Mouse (Mus musculus): ENCODE results near the gene Ctcfl. TPM values are rescaled to one million over a fixed set of nuclear protein-coding genes. Genes with fewer than 3 reads are reported as not detected.

Gene Ctcfl
- polyA plus RNA-seq, 1 experiment from 2014 or later, result not detected

DNA sequence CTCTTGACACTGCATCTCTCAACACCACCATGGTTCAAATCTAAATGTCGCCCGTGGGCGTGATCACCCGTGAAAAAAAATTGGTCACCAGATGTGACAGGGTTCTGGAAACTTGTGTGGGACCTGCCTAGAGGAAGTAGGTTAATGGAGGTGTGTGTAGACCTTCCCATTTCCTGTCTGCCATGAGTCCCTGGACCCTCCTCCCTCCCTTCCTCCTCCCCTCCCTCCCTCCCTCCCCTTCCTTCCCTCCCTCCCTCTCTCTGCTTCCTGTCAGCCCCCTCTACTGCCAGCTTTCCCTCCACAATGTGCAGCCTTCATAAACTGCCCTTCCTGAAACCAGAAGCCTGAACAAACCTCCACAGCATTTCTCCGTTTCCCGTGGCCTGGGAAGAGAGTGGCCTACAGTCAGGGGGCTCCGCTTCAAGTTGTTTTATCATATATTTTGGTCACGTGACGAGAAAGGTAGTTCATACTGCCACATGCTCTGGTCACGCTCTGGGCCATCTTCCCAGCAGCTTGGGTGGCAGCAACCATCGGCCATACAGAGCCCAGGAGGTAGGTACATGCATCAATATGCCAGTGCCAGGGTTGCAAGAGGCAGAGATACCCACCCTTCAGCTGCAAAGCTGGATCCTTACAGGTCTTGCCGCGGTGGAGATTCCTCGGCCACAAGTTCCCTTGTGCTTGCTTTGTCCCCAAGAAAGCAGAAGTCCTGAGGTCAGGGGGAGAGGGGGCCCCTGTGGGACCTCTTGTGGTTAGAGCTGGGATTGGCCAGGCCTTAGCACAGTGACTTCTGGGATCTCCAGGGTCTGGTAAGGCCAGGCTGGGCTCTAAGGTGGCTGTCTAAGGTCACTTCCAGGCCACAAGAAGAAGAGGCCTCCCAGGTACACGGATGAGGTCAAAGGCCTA, 57.6 kb downstream of the Ctcfl start:
- no peaks in the 10 kb centered on the region for H3K9me3 ChIP-seq (ENCODE audit: control insufficient read depth, low read length)
- no peak for ATAC-seq (ENCODE audit: insufficient read depth, low FRiP score, low TSS enrichment)
- H3K27ac ChIP-seq (ENCODE audit: low read depth, low read length), result no peak overlapping the region
- H3K4me2 ChIP-seq (ENCODE audit: low read depth), result no peak overlapping the region
- H3K27me3 ChIP-seq (ENCODE audit: control insufficient read depth, insufficient read depth, low read length), result no peaks in the 10 kb centered on the region
- no peaks in the 10 kb centered on the region for H3K4me1 ChIP-seq (ENCODE audit: control insufficient read depth, insufficient read depth, low read length)
- H3K9ac ChIP-seq (ENCODE audit: low read length), result no peak overlapping the region
- peak; percentile 12 for DNase-seq (ENCODE audit: low spot score)
- 79% methylated on average over 15 of the region's 15 CpGs for WGBS
- H3K36me3 ChIP-seq (ENCODE audit: control insufficient read depth, insufficient read depth, low read length), result no peaks in the 10 kb centered on the region
- H3K4me3 ChIP-seq (ENCODE audit: low read depth, low read length), result no peak overlapping the region

DNA sequence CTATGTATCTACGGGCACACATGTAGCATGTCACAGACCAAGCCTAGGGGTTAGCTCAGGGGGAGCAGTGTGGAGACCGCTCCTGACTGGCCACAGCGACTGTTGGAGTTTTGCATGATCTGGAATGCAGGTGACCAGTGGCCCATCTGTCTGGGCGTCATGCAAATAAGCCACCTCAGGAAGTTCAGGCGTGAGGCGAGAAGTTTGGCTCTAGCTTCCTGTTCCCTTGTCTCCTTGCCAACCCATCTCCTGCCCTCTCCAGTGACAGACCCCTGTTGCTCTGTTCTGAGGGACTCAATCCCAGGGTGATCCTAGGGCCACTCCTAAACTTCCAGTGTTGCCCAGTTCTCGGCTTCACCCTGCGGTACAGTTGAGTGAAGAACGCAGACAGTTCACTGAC, 58.9 kb downstream of the Ctcfl start:
- no peak overlapping the region for H3K4me3 ChIP-seq (ENCODE audit: low read depth, low read length)
- no peak overlapping the region for H3K27ac ChIP-seq (ENCODE audit: low read depth, low read length)
- ATAC-seq (ENCODE audit: insufficient read depth, low FRiP score, low TSS enrichment), result no peak; the same call in 1 of the 2 replicates
- H3K4me1 ChIP-seq (ENCODE audit: control insufficient read depth, insufficient read depth, low read length), result no peaks in the 10 kb centered on the region
- H3K9me3 ChIP-seq (ENCODE audit: control insufficient read depth, low read length), result no peaks in the 10 kb centered on the region
- WGBS, result 85% methylated on average over 9 of the region's 9 CpGs
- no peaks in the 10 kb centered on the region for H3K36me3 ChIP-seq (ENCODE audit: control insufficient read depth, insufficient read depth, low read length)
- no peak overlapping the region for H3K9ac ChIP-seq (ENCODE audit: low read length)
- peak; percentile 6 for DNase-seq (ENCODE audit: low spot score)
- no peak overlapping the region for H3K4me2 ChIP-seq (ENCODE audit: low read depth)
- H3K27me3 ChIP-seq (ENCODE audit: control insufficient read depth, insufficient read depth, low read length), result no peaks in the 10 kb centered on the region

GRCm38 (mm10) chr2:173058263-173058662, 61.1 kb downstream of the Ctcfl start:
- no peak overlapping the region for H3K4me3 ChIP-seq (ENCODE audit: low read depth, low read length)
- DNase-seq (ENCODE audit: low spot score) (peak; percentile 10), ATAC-seq (ENCODE audit: insufficient read depth, low FRiP score, low TSS enrichment) (no peak)
- H3K36me3 ChIP-seq (ENCODE audit: control insufficient read depth, insufficient read depth, low read length), result no peaks in the 10 kb centered on the region
- H3K9me3 ChIP-seq (ENCODE audit: control insufficient read depth, low read length), result no peaks in the 10 kb centered on the region
- H3K4me2 ChIP-seq (ENCODE audit: low read depth), result no peak overlapping the region
- no peak overlapping the region for H3K27ac ChIP-seq (ENCODE audit: low read depth, low read length)
- H3K4me1 ChIP-seq (ENCODE audit: control insufficient read depth, insufficient read depth, low read length), result no peaks in the 10 kb centered on the region
- WGBS, result 53% methylated on average over 11 of the region's 11 CpGs
- no peaks in the 10 kb centered on the region for H3K27me3 ChIP-seq (ENCODE audit: control insufficient read depth, insufficient read depth, low read length)
- H3K9ac ChIP-seq (ENCODE audit: low read length), result no peak overlapping the region

DNA sequence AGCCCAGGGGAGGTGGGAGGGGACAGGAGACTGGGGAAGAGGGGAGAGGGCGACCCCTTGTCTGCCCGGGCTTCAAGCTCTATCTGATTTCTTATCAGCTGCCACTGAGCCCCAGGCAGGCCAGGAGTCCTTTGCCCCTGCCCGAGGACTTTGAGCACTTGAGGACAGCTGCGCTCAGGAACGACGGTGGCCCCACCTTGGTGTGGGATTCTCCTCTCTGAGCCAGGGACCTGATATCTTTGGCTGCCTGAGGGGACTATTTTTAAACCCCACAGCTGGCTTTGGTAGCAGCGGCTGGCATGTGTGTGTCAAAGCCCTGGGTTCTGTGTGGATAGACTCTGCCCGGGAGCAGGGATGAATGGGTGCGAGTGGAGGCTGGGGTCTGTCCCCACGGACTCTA, 61.7 kb downstream of the Ctcfl start:
- Histone ChIP-seq H3K9me3 (ENCODE audit: control insufficient read depth, low read length) (no peaks in the 10 kb centered on the region), H3K4me2 (ENCODE audit: low read depth) (no peak overlapping the region), H3K27ac (ENCODE audit: low read depth, low read length) (no peak overlapping the region), H3K9ac (ENCODE audit: low read length) (no peak overlapping the region), H3K4me1 (ENCODE audit: control insufficient read depth, insufficient read depth, low read length) (no peaks in the 10 kb centered on the region), H3K4me3 (ENCODE audit: low read depth, low read length) (no peak overlapping the region), H3K27me3 (ENCODE audit: control insufficient read depth, insufficient read depth, low read length) (no peaks in the 10 kb centered on the region), H3K36me3 (ENCODE audit: control insufficient read depth, insufficient read depth, low read length) (no peaks in the 10 kb centered on the region)
- 69% methylated on average over 10 of the region's 10 CpGs for WGBS
- no peak for ATAC-seq (ENCODE audit: insufficient read depth, low FRiP score, low TSS enrichment)
- DNase-seq (ENCODE audit: low spot score), result no peak

DNA sequence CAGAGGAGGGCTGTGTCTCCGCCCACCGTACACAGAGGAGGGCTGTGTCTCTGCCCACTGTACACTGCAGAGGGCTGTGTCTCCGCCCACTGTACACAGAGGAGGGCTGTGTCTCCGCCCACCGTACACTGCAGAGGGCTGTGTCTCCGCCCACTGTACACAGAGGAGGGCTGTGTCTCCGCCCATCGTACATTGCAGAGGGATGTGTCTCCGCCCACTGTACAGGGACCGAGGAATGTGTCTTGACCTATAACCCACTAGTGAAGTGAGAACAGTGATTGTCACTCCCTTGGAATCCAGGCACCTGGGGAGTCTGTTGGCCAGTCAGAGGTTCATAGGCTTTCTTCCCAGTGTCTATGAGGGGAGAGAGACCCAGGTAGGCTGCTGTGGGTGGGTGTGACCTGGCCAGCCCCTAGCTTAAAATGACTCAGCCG, 62.4 kb downstream of the Ctcfl start:
- Histone ChIP-seq H3K4me1 (ENCODE audit: control insufficient read depth, insufficient read depth, low read length) (no peaks in the 10 kb centered on the region), H3K27me3 (ENCODE audit: control insufficient read depth, insufficient read depth, low read length) (no peaks in the 10 kb centered on the region), H3K4me2 (ENCODE audit: low read depth) (no peak overlapping the region), H3K9me3 (ENCODE audit: control insufficient read depth, low read length) (no peaks in the 10 kb centered on the region), H3K4me3 (ENCODE audit: low read depth, low read length) (no peak overlapping the region), H3K9ac (ENCODE audit: low read length) (no peak overlapping the region), H3K27ac (ENCODE audit: low read depth, low read length) (no peak overlapping the region), H3K36me3 (ENCODE audit: control insufficient read depth, insufficient read depth, low read length) (no peaks in the 10 kb centered on the region)
- ATAC-seq (ENCODE audit: insufficient read depth, low FRiP score, low TSS enrichment) (no peak), DNase-seq (ENCODE audit: low spot score) (peak; percentile 8)
- 80% methylated on average over 11 of the region's 11 CpGs for WGBS

DNA sequence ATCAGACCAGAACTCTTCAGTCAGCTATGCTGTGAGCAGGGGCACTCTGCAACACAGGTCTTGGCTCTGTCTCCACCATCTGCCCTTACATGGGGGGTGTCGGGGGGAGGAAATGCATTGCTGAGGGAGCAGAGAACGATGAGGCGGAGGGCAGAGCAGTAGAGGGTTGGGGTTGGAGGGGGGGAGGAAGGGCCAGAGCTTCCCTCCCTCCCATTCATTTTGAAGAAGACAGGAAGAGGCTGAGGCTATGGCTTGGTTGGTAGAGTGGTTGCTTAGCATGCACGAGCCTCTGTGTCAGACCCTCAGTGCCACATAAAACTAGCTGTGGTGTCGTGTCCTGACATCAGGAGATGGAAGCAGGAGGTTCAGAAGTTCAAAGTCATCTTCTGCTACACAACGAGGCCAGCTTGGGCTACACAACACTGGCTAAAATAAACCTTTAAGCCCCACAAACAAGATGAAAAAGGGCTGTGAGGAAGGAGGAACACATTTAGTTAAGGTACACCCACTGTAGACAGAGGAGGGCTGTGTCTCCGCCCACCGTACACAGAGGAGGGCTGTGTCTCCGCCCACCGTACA, 62.9 kb downstream of the Ctcfl start:
- no peak overlapping the region for H3K4me2 ChIP-seq (ENCODE audit: low read depth)
- WGBS, result 75% methylated on average over 10 of the region's 10 CpGs
- peak; percentile 6 for DNase-seq (ENCODE audit: low spot score)
- no peak overlapping the region for H3K9ac ChIP-seq (ENCODE audit: low read length)
- H3K4me3 ChIP-seq (ENCODE audit: low read depth, low read length), result no peak overlapping the region
- H3K9me3 ChIP-seq (ENCODE audit: control insufficient read depth, low read length), result no peaks in the 10 kb centered on the region
- H3K36me3 ChIP-seq (ENCODE audit: control insufficient read depth, insufficient read depth, low read length), result no peaks in the 10 kb centered on the region
- no peak for ATAC-seq (ENCODE audit: insufficient read depth, low FRiP score, low TSS enrichment)
- H3K27ac ChIP-seq (ENCODE audit: low read depth, low read length), result no peak overlapping the region
- H3K4me1 ChIP-seq (ENCODE audit: control insufficient read depth, insufficient read depth, low read length), result no peaks in the 10 kb centered on the region
- H3K27me3 ChIP-seq (ENCODE audit: control insufficient read depth, insufficient read depth, low read length), result no peaks in the 10 kb centered on the region

DNA sequence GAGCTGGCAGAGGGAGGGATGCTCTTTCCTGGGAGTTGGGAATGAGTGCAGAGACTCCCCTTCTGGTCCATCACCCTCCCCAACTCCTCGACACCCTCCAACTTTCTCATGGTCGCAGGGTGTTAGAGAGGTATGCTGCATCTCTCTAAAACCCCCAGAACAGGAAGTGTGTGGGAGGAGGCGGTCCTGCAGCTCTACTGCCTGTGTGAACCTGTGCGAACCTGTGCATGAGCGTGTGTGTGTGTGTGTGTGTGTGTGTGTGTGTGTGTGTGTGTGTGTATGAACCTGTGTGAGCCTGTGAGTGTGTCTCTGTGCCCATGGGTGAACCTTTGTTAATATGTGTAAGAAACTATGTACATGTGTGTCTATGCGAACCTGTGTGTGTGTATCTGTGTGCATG, 65.5 kb downstream of the Ctcfl start:
- H3K4me1 ChIP-seq (ENCODE audit: control insufficient read depth, insufficient read depth, low read length), result no peaks in the 10 kb centered on the region
- 75% methylated on average over 6 of the region's 6 CpGs for WGBS
- H3K4me3 ChIP-seq (ENCODE audit: low read depth, low read length), result no peak overlapping the region
- H3K27me3 ChIP-seq (ENCODE audit: control insufficient read depth, insufficient read depth, low read length), result no peaks in the 10 kb centered on the region
- no peak for ATAC-seq (ENCODE audit: insufficient read depth, low FRiP score, low TSS enrichment)
- H3K9ac ChIP-seq (ENCODE audit: low read length), result no peak overlapping the region
- peak; percentile 2 for DNase-seq (ENCODE audit: low spot score)
- H3K9me3 ChIP-seq (ENCODE audit: control insufficient read depth, low read length), result no peaks in the 10 kb centered on the region
- no peaks in the 10 kb centered on the region for H3K36me3 ChIP-seq (ENCODE audit: control insufficient read depth, insufficient read depth, low read length)
- no peak overlapping the region for H3K4me2 ChIP-seq (ENCODE audit: low read depth)
- H3K27ac ChIP-seq (ENCODE audit: low read depth, low read length), result no peak overlapping the region

GRCm38 (mm10) chr2:173052881-173053280, 66.4 kb downstream of the Ctcfl start:
- Histone ChIP-seq H3K36me3 (ENCODE audit: control insufficient read depth, insufficient read depth, low read length) (no peaks in the 10 kb centered on the region), H3K9me3 (ENCODE audit: control insufficient read depth, low read length) (no peaks in the 10 kb centered on the region), H3K27me3 (ENCODE audit: control insufficient read depth, insufficient read depth, low read length) (no peaks in the 10 kb centered on the region), H3K4me1 (ENCODE audit: control insufficient read depth, insufficient read depth, low read length) (no peaks in the 10 kb centered on the region), H3K9ac (ENCODE audit: low read length) (no peak overlapping the region), H3K27ac (ENCODE audit: low read depth, low read length) (no peak overlapping the region), H3K4me2 (ENCODE audit: low read depth) (no peak overlapping the region), H3K4me3 (ENCODE audit: low read depth, low read length) (no peak overlapping the region)
- over 99% methylated on average over 8 of the region's 8 CpGs for WGBS
- DNase-seq (ENCODE audit: low spot score) (peak; percentile 8), ATAC-seq (ENCODE audit: insufficient read depth, low FRiP score, low TSS enrichment) (no peak)
